Mouse (Mus musculus): ENCODE measurements around the gene Fez1.

The Fez1 gene

GRCm38 (mm10) chr9:36821644-36822000, at the start of gene Fez1:
TSS of gene Fez1 (plus strand) at chr9:36821864.
- DNase-seq (ENCODE audit: low spot score) = peak; percentile 59

- DNase-seq (ENCODE audit: low spot score) = no peak
These were observed 37.7 kb upstream of the Fez1 start for GRCm38 (mm10) chr9:36783921-36784320.

- no peak for DNase-seq (ENCODE audit: low spot score)
These were observed 29.5 kb upstream of the Fez1 start for GRCm38 (mm10) chr9:36792191-36792590.

GRCm38 (mm10) chr9:36794487-36794886, 27.2 kb upstream of the Fez1 start:
- no peak for DNase-seq (ENCODE audit: low spot score)

GRCm38 (mm10) chr9:36795556-36795955, 26.1 kb upstream of the Fez1 start:
- no peak for DNase-seq (ENCODE audit: low spot score)

GRCm38 (mm10) chr9:36796224-36796623, 25.4 kb upstream of the Fez1 start:
- DNase-seq (ENCODE audit: low spot score) = no peak

GRCm38 (mm10) chr9:36796781-36797555, 24.7 kb upstream of the Fez1 start, which contains the start of gene Ei24:
TSS of gene Ei24 (minus strand) at chr9:36797393.
- DNase-seq (ENCODE audit: low spot score) = peak; percentile 92

- DNase-seq (ENCODE audit: low spot score) = no peak
These were observed 19.7 kb upstream of the Fez1 start for GRCm38 (mm10) chr9:36801961-36802360.

- DNase-seq (ENCODE audit: low spot score) = no peak
These were observed 18.7 kb upstream of the Fez1 start for GRCm38 (mm10) chr9:36802951-36803350.

GRCm38 (mm10) chr9:36803386-36803785, 18.3 kb upstream of the Fez1 start:
- no peak for DNase-seq (ENCODE audit: low spot score)

GRCm38 (mm10) chr9:36803926-36804325, 17.7 kb upstream of the Fez1 start:
- DNase-seq (ENCODE audit: low spot score) = no peak

GRCm38 (mm10) chr9:36805256-36805975, 16.2 kb upstream of the Fez1 start:
- DNase-seq (ENCODE audit: low spot score) = no peak

- no peak for DNase-seq (ENCODE audit: low spot score)
These were observed 13.4 kb upstream of the Fez1 start for GRCm38 (mm10) chr9:36808126-36808785.

- no peak for DNase-seq (ENCODE audit: low spot score)
These were observed 7.2 kb upstream of the Fez1 start for GRCm38 (mm10) chr9:36814486-36814885.

GRCm38 (mm10) chr9:36818905-36819304, 2.8 kb upstream of the Fez1 start:
- no peak for DNase-seq (ENCODE audit: low spot score)

GRCm38 (mm10) chr9:36820969-36821643, 558 bp upstream of the Fez1 start:
- DNase-seq (ENCODE audit: low spot score) = no peak

- no peak for DNase-seq (ENCODE audit: low spot score)
These were observed 360 bp downstream of the Fez1 start for GRCm38 (mm10) chr9:36822024-36822423.

- no peak for DNase-seq (ENCODE audit: low spot score)
These were observed 5.1 kb downstream of the Fez1 start for GRCm38 (mm10) chr9:36826612-36827363.

- no peak for DNase-seq (ENCODE audit: low spot score)
These were observed 9.7 kb downstream of the Fez1 start for GRCm38 (mm10) chr9:36831401-36831800.

GRCm38 (mm10) chr9:36832529-36832928, 10.9 kb downstream of the Fez1 start:
- peak; percentile 40 for DNase-seq (ENCODE audit: low spot score)

GRCm38 (mm10) chr9:36833043-36833881, 11.6 kb downstream of the Fez1 start:
- peak; percentile 2 for DNase-seq (ENCODE audit: low spot score)

Data from yolk sac, embryonic 10.5 days (tissue).